Mouse (Mus musculus): ENCODE data around the gene Gm128. TPM values are rescaled to one million over a fixed set of nuclear protein-coding genes. Genes with fewer than 3 reads are reported as not detected.

Gm128 gene
- polyA plus RNA-seq, 1 experiment from 2014 or later = 0.32 TPM

GRCm38 (mm10) chr3:95282381-95282864 is 41.0 kb upstream of the Gm128 start:
- peak overlapping the region; percentile 70 for H3K4me3 ChIP-seq
- H3K9me3 ChIP-seq = no peaks in the 10 kb centered on the region
- no peaks in the 10 kb centered on the region for H3K36me3 ChIP-seq
- peak overlapping the region; percentile 76 for H3K9ac ChIP-seq
- no peaks in the 10 kb centered on the region for H3K27me3 ChIP-seq
- peak overlapping the region; percentile 72 for H3K4me2 ChIP-seq
- H3K27ac ChIP-seq = peak overlapping the region; percentile 98
- 0% methylated on average over 11 of the region's 11 CpGs for WGBS
- no peak for ATAC-seq (ENCODE audit: borderline replicate concordance, extremely low read depth, low FRiP score, low TSS enrichment)
- peaks cover 19% of the 10 kb centered on the region for H3K4me1 ChIP-seq

GRCm38 (mm10) chr3:95281216-95282126 is 40.1 kb upstream of the Gm128 start, which contains the start of the genes Mindy1 and Prune1:
Mindy1 (plus strand) TSS chr3:95281345.
Prune1 (minus strand) TSS chr3:95282076.
- Histone ChIP-seq H3K27ac (peak within 1 kb of the TSS; percentile 98), H3K36me3 (no peaks in the 10 kb centered on the region), H3K4me3 (peak within 1 kb of the TSS; percentile 70), H3K27me3 (no peaks in the 10 kb centered on the region), H3K4me2 (peak within 1 kb of the TSS; percentile 72), H3K9me3 (no peaks in the 10 kb centered on the region), H3K4me1 (peaks cover 19% of the 10 kb centered on the region), H3K9ac (peak within 1 kb of the TSS; percentile 76)
- WGBS = under 1% methylated on average over 53 of the region's 53 CpGs
- peak; percentile 90 for ATAC-seq (ENCODE audit: borderline replicate concordance, extremely low read depth, low FRiP score, low TSS enrichment)

DNA sequence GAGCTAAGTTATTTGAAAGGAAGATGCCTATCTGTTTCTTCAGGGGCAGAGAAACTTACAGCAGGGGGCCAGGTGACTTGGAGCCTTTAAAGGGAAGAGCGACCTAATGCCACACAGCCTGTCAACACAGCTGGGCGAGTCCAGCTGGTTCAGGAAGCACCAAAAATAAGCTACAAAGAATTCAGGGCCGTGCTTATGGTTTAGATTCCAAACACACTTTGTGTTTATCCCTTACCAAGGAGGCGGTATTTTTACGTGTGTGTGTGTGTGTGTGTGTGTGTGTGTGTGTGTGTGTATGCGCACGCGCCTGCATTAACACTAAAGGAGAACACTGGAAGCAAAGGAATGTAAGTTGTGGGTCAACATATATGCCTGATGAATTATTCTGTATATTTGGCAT is 39.3 kb upstream of the Gm128 start:
- H3K4me3 ChIP-seq = peak overlapping the region; percentile 70
- peaks cover 19% of the 10 kb centered on the region for H3K4me1 ChIP-seq
- WGBS = 9% methylated on average over 8 of the region's 8 CpGs
- peak overlapping the region; percentile 75 for H3K9ac ChIP-seq
- H3K27ac ChIP-seq = peak overlapping the region; percentile 98
- no peaks in the 10 kb centered on the region for H3K9me3 ChIP-seq
- peak overlapping the region; percentile 72 for H3K4me2 ChIP-seq
- H3K27me3 ChIP-seq = no peaks in the 10 kb centered on the region
- ATAC-seq (ENCODE audit: borderline replicate concordance, extremely low read depth, low FRiP score, low TSS enrichment) = no peak
- H3K36me3 ChIP-seq = no peaks in the 10 kb centered on the region

- Histone ChIP-seq H3K36me3 (no peaks in the 10 kb centered on the region), H3K9ac (no peak overlapping the region), H3K4me2 (no peak overlapping the region), H3K4me3 (no peak overlapping the region), H3K27me3 (no peaks in the 10 kb centered on the region), H3K4me1 (0 out of 2 replicates have a peak, but pooled peaks cover 8% of the 10 kb centered on the region), H3K27ac (no peak overlapping the region), H3K9me3 (no peaks in the 10 kb centered on the region)
- 86% methylated on average over 1 of the region's 1 CpGs for WGBS
- no peak for ATAC-seq (ENCODE audit: borderline replicate concordance, extremely low read depth, low FRiP score, low TSS enrichment)
Measured at GRCm38 (mm10) chr3:95277149-95277551, 35.8 kb upstream of the Gm128 start.

GRCm38 (mm10) chr3:95276428-95276934 is 35.1 kb upstream of the Gm128 start:
- H3K9me3 ChIP-seq = no peaks in the 10 kb centered on the region
- no peaks in the 10 kb centered on the region for H3K36me3 ChIP-seq
- H3K27ac ChIP-seq = no peak overlapping the region
- no peak overlapping the region for H3K4me3 ChIP-seq
- H3K4me1 ChIP-seq = 0 out of 2 replicates have a peak, but pooled peaks cover 8% of the 10 kb centered on the region
- no peak for ATAC-seq (ENCODE audit: borderline replicate concordance, extremely low read depth, low FRiP score, low TSS enrichment)
- 64% methylated on average over 5 of the region's 5 CpGs for WGBS
- no peaks in the 10 kb centered on the region for H3K27me3 ChIP-seq
- no peak overlapping the region for H3K9ac ChIP-seq
- no peak overlapping the region for H3K4me2 ChIP-seq

- ATAC-seq (ENCODE audit: borderline replicate concordance, extremely low read depth, low FRiP score, low TSS enrichment) = no peak
- 68% methylated on average over 6 of the region's 6 CpGs for WGBS
- Histone ChIP-seq H3K9ac (no peak overlapping the region), H3K27me3 (no peaks in the 10 kb centered on the region), H3K4me2 (no peak overlapping the region), H3K4me1 (0 out of 2 replicates have a peak, but pooled peaks cover 2% of the 10 kb centered on the region), H3K9me3 (no peaks in the 10 kb centered on the region), H3K4me3 (no peak overlapping the region), H3K27ac (no peak overlapping the region), H3K36me3 (no peaks in the 10 kb centered on the region)
Measured at GRCm38 (mm10) chr3:95275161-95275560, 33.8 kb upstream of the Gm128 start.

DNA sequence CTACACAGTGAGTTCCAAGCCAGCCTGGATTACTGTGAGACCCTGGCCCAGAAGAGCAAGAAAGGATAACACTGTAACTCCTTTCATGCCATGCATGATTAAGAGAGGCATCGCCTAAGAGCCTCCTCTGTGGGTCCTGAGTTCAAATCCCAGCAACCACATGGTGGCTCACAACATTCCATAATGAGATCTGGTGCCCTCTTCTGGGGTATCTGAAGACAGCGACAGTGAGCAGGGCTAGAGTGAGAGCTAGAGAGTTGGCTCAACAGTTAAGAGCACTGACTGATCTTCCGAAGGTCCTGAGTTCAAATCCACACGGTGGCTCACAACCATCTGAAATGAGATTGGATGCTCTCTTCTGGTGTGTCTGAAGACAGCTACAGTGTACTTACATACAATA is 33.1 kb upstream of the Gm128 start:
- Histone ChIP-seq H3K9me3 (no peaks in the 10 kb centered on the region), H3K9ac (no peak overlapping the region), H3K27me3 (no peaks in the 10 kb centered on the region), H3K36me3 (no peaks in the 10 kb centered on the region), H3K4me2 (no peak overlapping the region), H3K4me3 (no peak overlapping the region), H3K27ac (no peak overlapping the region), H3K4me1 (no peaks in the 10 kb centered on the region)
- 94% methylated on average over 4 of the region's 4 CpGs for WGBS
- no peak for ATAC-seq (ENCODE audit: borderline replicate concordance, extremely low read depth, low FRiP score, low TSS enrichment)

DNA sequence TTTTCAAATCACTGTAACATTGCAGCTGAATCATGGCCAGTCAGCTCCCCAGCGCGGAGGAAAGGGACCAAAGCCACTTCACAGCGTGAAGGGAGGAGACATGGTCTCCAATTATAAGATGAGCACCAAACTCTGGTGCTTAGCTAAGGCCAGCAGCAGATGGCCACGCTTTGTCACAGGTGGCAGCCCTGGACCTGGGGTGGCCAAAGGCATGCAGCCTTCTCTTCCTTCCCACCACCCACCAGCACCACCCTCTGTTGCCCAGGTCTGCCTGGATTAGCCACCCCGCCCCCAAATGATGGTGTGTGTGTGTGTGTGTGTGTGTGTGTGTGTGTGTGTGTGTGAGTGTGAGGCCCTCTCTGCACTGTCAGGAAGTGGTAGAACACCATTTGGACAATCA is 32.1 kb upstream of the Gm128 start:
- Histone ChIP-seq H3K36me3 (no peaks in the 10 kb centered on the region), H3K27ac (no peak overlapping the region), H3K9ac (no peak overlapping the region), H3K9me3 (no peaks in the 10 kb centered on the region), H3K4me3 (no peak overlapping the region), H3K4me2 (no peak overlapping the region), H3K27me3 (no peaks in the 10 kb centered on the region), H3K4me1 (no peaks in the 10 kb centered on the region)
- ATAC-seq (ENCODE audit: borderline replicate concordance, extremely low read depth, low FRiP score, low TSS enrichment) = no peak
- 83% methylated on average over 5 of the region's 5 CpGs for WGBS

DNA sequence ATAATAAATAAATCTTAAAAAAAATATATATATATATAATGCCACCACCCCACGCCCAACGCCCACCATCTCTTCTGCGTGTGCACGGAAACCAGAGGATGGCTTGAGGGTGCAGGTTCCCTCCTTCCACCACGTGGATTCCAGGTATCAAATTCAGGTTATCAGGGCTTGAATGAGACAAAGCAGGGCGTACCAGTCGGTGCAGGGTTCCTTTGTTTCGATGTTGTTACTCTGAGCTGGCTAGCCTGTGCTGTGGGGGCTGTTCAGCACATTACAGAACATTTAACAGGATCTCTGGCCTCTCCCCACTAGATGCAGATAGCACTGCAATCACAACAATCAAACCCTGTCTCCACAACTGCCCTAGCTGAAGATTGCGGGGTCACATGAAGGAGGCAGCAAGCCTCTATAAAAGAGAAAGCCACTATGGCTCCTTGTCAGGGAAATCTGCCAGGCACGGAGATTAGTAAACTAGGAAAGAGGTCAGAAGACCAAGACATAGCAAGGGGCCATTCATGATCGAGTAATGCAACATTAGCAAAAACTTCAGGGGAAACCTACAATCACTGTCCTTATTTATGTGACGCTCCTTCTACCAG is 29.5 kb upstream of the Gm128 start:
- H3K27me3 ChIP-seq = no peaks in the 10 kb centered on the region
- no peaks in the 10 kb centered on the region for H3K9me3 ChIP-seq
- no peak overlapping the region for H3K9ac ChIP-seq
- H3K36me3 ChIP-seq = peaks cover 19% of the 10 kb centered on the region
- 77% methylated on average over 12 of the region's 12 CpGs for WGBS
- ATAC-seq (ENCODE audit: borderline replicate concordance, extremely low read depth, low FRiP score, low TSS enrichment) = no peak
- H3K27ac ChIP-seq = no peak overlapping the region
- no peak overlapping the region for H3K4me2 ChIP-seq
- H3K4me1 ChIP-seq = no peaks in the 10 kb centered on the region
- no peak overlapping the region for H3K4me3 ChIP-seq

DNA sequence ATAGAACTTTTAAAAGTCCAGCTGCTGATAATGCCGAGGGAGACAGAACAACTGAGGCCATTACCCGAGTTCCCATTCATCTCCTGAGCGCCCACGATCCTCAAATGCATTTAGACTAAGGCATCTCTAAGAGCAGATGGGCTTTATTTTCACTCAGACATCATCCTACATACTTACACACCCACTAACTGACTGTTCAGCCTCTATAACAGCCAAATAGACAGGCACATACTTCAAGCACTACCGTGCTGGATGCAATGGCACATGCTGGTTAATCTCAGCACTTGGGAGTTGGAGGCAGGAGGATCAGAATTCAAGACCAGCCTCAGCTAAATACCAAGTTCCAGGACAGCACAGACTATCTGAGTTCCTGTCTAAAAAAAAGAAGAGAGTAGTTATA is 28.4 kb upstream of the Gm128 start:
- Histone ChIP-seq H3K27ac (no peak overlapping the region), H3K4me2 (no peak overlapping the region), H3K9ac (no peak overlapping the region), H3K4me3 (no peak overlapping the region), H3K36me3 (peaks cover 22% of the 10 kb centered on the region), H3K9me3 (no peaks in the 10 kb centered on the region), H3K4me1 (no peaks in the 10 kb centered on the region), H3K27me3 (no peaks in the 10 kb centered on the region)
- no peak for ATAC-seq (ENCODE audit: borderline replicate concordance, extremely low read depth, low FRiP score, low TSS enrichment)
- WGBS = 89% methylated on average over 5 of the region's 5 CpGs

DNA sequence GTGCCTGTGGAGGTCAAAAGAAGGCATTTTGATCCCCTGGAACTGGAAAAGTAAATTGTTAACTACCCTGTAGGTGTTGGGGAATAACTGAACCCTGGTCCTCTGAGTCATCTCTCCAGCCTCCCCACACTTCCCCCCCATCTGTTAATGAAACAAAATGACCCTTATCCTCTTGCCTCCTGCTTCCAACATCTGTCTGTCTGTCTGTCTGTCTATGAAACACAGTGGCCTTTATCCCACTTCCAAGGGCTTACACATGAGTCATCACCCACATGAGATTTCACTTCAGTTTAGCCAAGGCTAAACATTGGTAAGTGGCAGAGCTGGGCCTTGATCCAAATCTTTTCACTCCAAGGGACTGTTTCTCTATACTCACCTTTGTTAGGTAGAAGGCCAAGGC is 26.5 kb upstream of the Gm128 start:
- ATAC-seq (ENCODE audit: borderline replicate concordance, extremely low read depth, low FRiP score, low TSS enrichment) = no peak
- peaks cover 27% of the 10 kb centered on the region for H3K36me3 ChIP-seq
- no peak overlapping the region for H3K9ac ChIP-seq
- no peak overlapping the region for H3K4me3 ChIP-seq
- H3K27me3 ChIP-seq = no peaks in the 10 kb centered on the region
- H3K9me3 ChIP-seq = no peaks in the 10 kb centered on the region
- H3K4me2 ChIP-seq = no peak overlapping the region
- no peak overlapping the region for H3K27ac ChIP-seq
- H3K4me1 ChIP-seq = no peaks in the 10 kb centered on the region

- Histone ChIP-seq H3K4me1 (no peaks in the 10 kb centered on the region), H3K36me3 (peaks cover 42% of the 10 kb centered on the region), H3K9me3 (no peaks in the 10 kb centered on the region), H3K27me3 (no peaks in the 10 kb centered on the region), H3K27ac (no peak overlapping the region), H3K9ac (no peak overlapping the region), H3K4me2 (no peak overlapping the region), H3K4me3 (no peak overlapping the region)
- ATAC-seq (ENCODE audit: borderline replicate concordance, extremely low read depth, low FRiP score, low TSS enrichment) = no peak
- 91% methylated on average over 3 of the region's 3 CpGs for WGBS
Measured at GRCm38 (mm10) chr3:95266052-95266451, 24.7 kb upstream of the Gm128 start.
